Mouse (Mus musculus): ENCODE measurements around the gene Olfr286. TPM values are rescaled to one million over a fixed set of nuclear protein-coding genes. Genes with fewer than 3 reads are reported as not detected.
A peak's percentile ranks its signal among the peaks of the same experiment; 100 is the strongest.

The Olfr286 gene
- total and polyA plus RNA-seq, 2 experiments from 2014 or later, result 0.26 TPM; not detected in 1

DNA sequence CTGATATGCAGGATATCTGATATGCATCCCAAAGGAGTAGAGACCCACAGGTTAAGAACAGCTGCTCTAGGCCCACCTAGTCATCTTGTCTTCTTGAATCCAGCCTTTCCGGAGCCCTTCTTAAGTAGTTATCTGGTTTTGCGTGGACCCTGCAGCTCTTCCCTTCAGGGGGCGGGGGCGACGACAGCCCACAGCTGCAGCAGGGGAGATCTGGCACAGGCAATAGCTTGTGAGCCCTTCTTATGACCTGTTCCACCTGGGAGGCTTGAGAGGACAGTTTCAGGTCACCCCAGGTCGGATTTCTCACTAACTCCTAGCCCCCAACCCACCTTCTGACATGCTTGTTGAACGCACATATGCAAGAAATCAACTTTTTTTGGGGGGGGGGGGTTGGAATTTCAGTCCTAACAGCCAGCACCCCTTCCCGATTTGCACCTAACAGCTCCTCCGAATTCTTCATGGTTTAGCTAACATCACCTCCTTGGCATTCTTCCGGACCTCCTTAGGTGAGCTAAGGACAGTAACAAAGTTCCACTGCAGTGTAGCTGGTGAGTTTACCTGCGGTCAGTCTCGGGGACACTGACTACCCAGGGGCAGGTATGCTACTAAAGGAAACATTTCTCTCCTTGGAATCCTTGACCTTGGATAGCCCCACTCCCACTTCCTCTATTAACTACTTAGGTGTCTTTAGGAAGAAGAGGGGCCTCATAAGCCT, 52.2 kb downstream of the Olfr286 start:
- DNase-seq (ENCODE audit: low spot score) (no peak), ATAC-seq (no peak)
- Histone ChIP-seq H3K27ac (no peak overlapping the region), H3K9ac (replicated peaks; ENCODE audit: low read length) (no peak overlapping the region), H3K36me3 (ENCODE audit: insufficient read depth, low read length) (no peaks in the 10 kb centered on the region), H3K9me3 (ENCODE audit: low read length) (no peaks in the 10 kb centered on the region), H3K4me2 (ENCODE audit: low read depth, low read length) (peak overlapping the region; percentile 64; the same call in 1 of the 2 replicates), H3K27me3 (ENCODE audit: insufficient read depth, low read length) (no peaks in the 10 kb centered on the region), H3K4me3 (ENCODE audit: low read length) (no peak overlapping the region), H3K4me1 (ENCODE audit: insufficient read depth, low read length) (no peaks in the 10 kb centered on the region)
- whole genome bisulfite sequencing, result 72% methylated on average over 12 of the region's 12 CpGs
- TF ChIP-seq CTCF (IDR thresholded peaks at IDR 0.05; ENCODE audit: low read depth), result no peak

- Histone ChIP-seq H3K4me1 (ENCODE audit: insufficient read depth, low read length) (no peaks in the 10 kb centered on the region), H3K9ac (replicated peaks; ENCODE audit: low read length) (peak overlapping the region; percentile 55), H3K27me3 (ENCODE audit: insufficient read depth, low read length) (no peaks in the 10 kb centered on the region), H3K27ac (peak overlapping the region; percentile 75), H3K4me2 (ENCODE audit: low read depth, low read length) (peak overlapping the region; percentile 64), H3K4me3 (ENCODE audit: low read length) (peak overlapping the region; percentile 52), H3K9me3 (ENCODE audit: low read length) (no peaks in the 10 kb centered on the region), H3K36me3 (ENCODE audit: insufficient read depth, low read length) (no peaks in the 10 kb centered on the region)
- TF ChIP-seq CTCF (IDR thresholded peaks at IDR 0.05; ENCODE audit: low read depth), result peak; percentile 89
- ATAC-seq (peak; percentile 99), DNase-seq (ENCODE audit: low spot score) (peak; percentile 95)
- whole genome bisulfite sequencing, result under 1% methylated on average over 30 of the region's 30 CpGs
Observed at GRCm38 (mm10) chr15:98181132-98181711, 53.0 kb downstream of the Olfr286 start.

DNA sequence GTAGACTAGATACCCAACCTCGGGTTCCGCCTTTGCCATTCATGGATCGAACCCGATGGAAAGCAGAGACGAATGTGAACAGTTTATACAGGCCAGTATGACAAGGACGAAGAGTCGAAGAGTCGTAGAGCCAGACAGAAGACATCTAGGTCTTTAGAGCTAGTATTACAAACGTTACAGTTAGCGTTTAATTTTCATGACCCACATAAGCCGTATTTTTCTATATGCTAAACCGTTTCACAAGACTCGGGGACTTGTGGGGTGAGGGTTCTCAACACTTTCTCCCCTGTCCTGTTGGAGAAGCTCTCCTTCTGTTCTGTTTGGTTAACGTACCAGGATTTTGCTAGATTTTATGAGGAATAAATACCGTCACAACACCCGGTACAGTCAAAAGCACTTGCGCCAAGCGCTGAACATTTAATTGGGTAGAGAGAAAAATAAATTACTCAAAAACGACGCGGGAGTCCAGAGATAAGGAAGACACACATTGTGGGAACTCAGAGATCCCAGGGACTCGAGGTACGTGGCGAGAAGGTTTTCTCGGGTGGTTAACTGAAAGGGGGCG, 53.6 kb downstream of the Olfr286 start:
- H3K4me3 ChIP-seq (ENCODE audit: low read length), result peak overlapping the region; percentile 52
- H3K9me3 ChIP-seq (ENCODE audit: low read length), result no peaks in the 10 kb centered on the region
- peak overlapping the region; percentile 64 for H3K4me2 ChIP-seq (ENCODE audit: low read depth, low read length)
- no peaks in the 10 kb centered on the region for H3K27me3 ChIP-seq (ENCODE audit: insufficient read depth, low read length)
- ATAC-seq (no peak), DNase-seq (ENCODE audit: low spot score) (no peak)
- peak overlapping the region; percentile 75 for H3K27ac ChIP-seq
- H3K36me3 ChIP-seq (ENCODE audit: insufficient read depth, low read length), result no peaks in the 10 kb centered on the region
- WGBS, result 3% methylated on average over 26 of the region's 26 CpGs
- TF ChIP-seq CTCF (IDR thresholded peaks at IDR 0.05; ENCODE audit: low read depth), result no peak
- no peaks in the 10 kb centered on the region for H3K4me1 ChIP-seq (ENCODE audit: insufficient read depth, low read length)
- peak overlapping the region; percentile 55 for H3K9ac ChIP-seq (replicated peaks; ENCODE audit: low read length)

DNA sequence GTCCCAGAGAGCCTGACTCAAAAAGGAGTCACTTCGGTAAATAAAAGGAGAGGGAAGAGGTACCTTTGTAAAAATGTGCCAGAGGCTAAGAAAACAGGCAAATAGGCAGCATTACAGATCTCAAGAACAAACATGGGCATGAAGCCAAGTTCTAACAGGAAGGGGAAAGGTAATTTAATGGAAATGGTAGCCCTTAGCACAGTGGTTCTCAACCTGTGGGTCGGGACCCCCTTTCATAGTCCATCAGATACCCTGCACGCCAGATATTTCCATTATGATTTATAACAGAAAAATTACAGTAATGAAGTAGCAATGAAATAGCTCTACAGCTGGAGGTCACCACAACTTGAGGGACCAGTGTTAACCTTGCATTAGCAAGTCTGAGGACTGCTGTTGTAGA, 56.9 kb downstream of the Olfr286 start:
- WGBS, result 69% methylated on average over 3 of the region's 3 CpGs
- Histone ChIP-seq H3K27ac (no peak overlapping the region), H3K27me3 (ENCODE audit: insufficient read depth, low read length) (no peaks in the 10 kb centered on the region)

More for the DNA sequence above, 56.9 kb downstream of the Olfr286 start:
- no peak overlapping the region for H3K4me2 ChIP-seq (ENCODE audit: low read depth, low read length)
- no peak for ATAC-seq
- no peaks in the 10 kb centered on the region for H3K36me3 ChIP-seq (ENCODE audit: insufficient read depth, low read length)
- H3K9ac ChIP-seq (replicated peaks; ENCODE audit: low read length), result no peak overlapping the region
- H3K4me3 ChIP-seq (ENCODE audit: low read length), result no peak overlapping the region
- no peak for DNase-seq (ENCODE audit: low spot score)
- TF ChIP-seq CTCF (IDR thresholded peaks at IDR 0.05; ENCODE audit: low read depth), result no peak
- H3K9me3 ChIP-seq (ENCODE audit: low read length), result no peaks in the 10 kb centered on the region
- H3K4me1 ChIP-seq (ENCODE audit: insufficient read depth, low read length), result 0 out of 2 replicates have a peak, but pooled peaks cover 2% of the 10 kb centered on the region

Other genes with a start within 250 kb of the Olfr286 start
- 19.3 and 28.9 TPM in 2 replicates for gene Col2a1, start 229.8 kb downstream of the Olfr286 start, total RNA-seq (2014; rRNA removed)
- 7.4 and 8.1 TPM in 2 replicates for gene Col2a1, start 229.8 kb downstream of the Olfr286 start, polyA plus RNA-seq (2015; fragmentation: Nextera tagmentation; extraction: Ambion mirVana)
- gene Pfkm, start 141.9 kb downstream of the Olfr286 start, total RNA-seq (2014; rRNA removed), result 97.3 and 102 TPM in 2 replicates
- gene Pfkm, start 141.9 kb downstream of the Olfr286 start, polyA plus RNA-seq (2015; fragmentation: Nextera tagmentation; extraction: Ambion mirVana), result 91.5 and 94.0 TPM in 2 replicates
- 12.7 and 15.0 TPM in 2 replicates for gene Senp1, start 140.7 kb downstream of the Olfr286 start, total RNA-seq (2014; rRNA removed)
- 12.5 TPM in 2 replicates for gene Senp1, start 140.7 kb downstream of the Olfr286 start, polyA plus RNA-seq (2015; fragmentation: Nextera tagmentation; extraction: Ambion mirVana)
- gene Asb8, start 68.8 kb downstream of the Olfr286 start, total RNA-seq (2014; rRNA removed), result 53.3 and 71.5 TPM in 2 replicates
- 52.3 and 55.9 TPM in 2 replicates for gene Asb8, start 68.8 kb downstream of the Olfr286 start, polyA plus RNA-seq (2015; fragmentation: Nextera tagmentation; extraction: Ambion mirVana)
- gene Ccdc184, start 67.3 kb downstream of the Olfr286 start, total RNA-seq (2014; rRNA removed), result 107 and 116 TPM in 2 replicates
- gene Ccdc184, start 67.3 kb downstream of the Olfr286 start, polyA plus RNA-seq (2015; fragmentation: Nextera tagmentation; extraction: Ambion mirVana), result 90.4 and 98.0 TPM in 2 replicates
- gene Olfr288, start 38.9 kb downstream of the Olfr286 start, total RNA-seq (2014; rRNA removed), result not detected in 2 replicates
- not detected in 2 replicates for gene Olfr288, start 38.9 kb downstream of the Olfr286 start, polyA plus RNA-seq (2015; fragmentation: Nextera tagmentation; extraction: Ambion mirVana)
- gene Gm44579, start 13.5 kb downstream of the Olfr286 start, total RNA-seq (2014; rRNA removed), result not detected in 2 replicates
- gene Gm44579, start 13.5 kb downstream of the Olfr286 start, polyA plus RNA-seq (2015; fragmentation: Nextera tagmentation; extraction: Ambion mirVana), result 0.08 and 0.28 TPM in 2 replicates
- 2.0 and 5.4 TPM in 2 replicates for gene Olfr287, start 13.4 kb downstream of the Olfr286 start, total RNA-seq (2014; rRNA removed)
- 2.0 and 2.3 TPM in 2 replicates for gene Olfr287, start 13.4 kb downstream of the Olfr286 start, polyA plus RNA-seq (2015; fragmentation: Nextera tagmentation; extraction: Ambion mirVana)
- not detected in 2 replicates for gene H1fnt, start 22.8 kb upstream of the Olfr286 start, total RNA-seq (2014; rRNA removed)
- not detected in 2 replicates for gene H1fnt, start 22.8 kb upstream of the Olfr286 start, polyA plus RNA-seq (2015; fragmentation: Nextera tagmentation; extraction: Ambion mirVana)
- gene Zfp641, start 61.7 kb upstream of the Olfr286 start, total RNA-seq (2014; rRNA removed), result 11.2 and 15.1 TPM in 2 replicates
- 7.3 and 9.0 TPM in 2 replicates for gene Zfp641, start 61.7 kb upstream of the Olfr286 start, polyA plus RNA-seq (2015; fragmentation: Nextera tagmentation; extraction: Ambion mirVana)
- gene Olfr285, start 82.9 kb upstream of the Olfr286 start, total RNA-seq (2014; rRNA removed), result not detected in 2 replicates
- not detected in 2 replicates for gene Olfr285, start 82.9 kb upstream of the Olfr286 start, polyA plus RNA-seq (2015; fragmentation: Nextera tagmentation; extraction: Ambion mirVana)
- not detected in 2 replicates for gene Olfr284, start 106.5 kb upstream of the Olfr286 start, total RNA-seq (2014; rRNA removed)
- gene Olfr284, start 106.5 kb upstream of the Olfr286 start, polyA plus RNA-seq (2015; fragmentation: Nextera tagmentation; extraction: Ambion mirVana), result not detected in 2 replicates
- not detected in 2 replicates for gene Olfr283, start 146.5 kb upstream of the Olfr286 start, total RNA-seq (2014; rRNA removed)
- gene Olfr283, start 146.5 kb upstream of the Olfr286 start, polyA plus RNA-seq (2015; fragmentation: Nextera tagmentation; extraction: Ambion mirVana), result not detected in 2 replicates
- gene Olfr282, start 196.8 kb upstream of the Olfr286 start, total RNA-seq (2014; rRNA removed), result not detected in 2 replicates
- not detected in 2 replicates for gene Olfr282, start 196.8 kb upstream of the Olfr286 start, polyA plus RNA-seq (2015; fragmentation: Nextera tagmentation; extraction: Ambion mirVana)
- not detected in 2 replicates for gene Olfr281, start 218.1 kb upstream of the Olfr286 start, total RNA-seq (2014; rRNA removed)
- gene Olfr281, start 218.1 kb upstream of the Olfr286 start, polyA plus RNA-seq (2015; fragmentation: Nextera tagmentation; extraction: Ambion mirVana), result not detected in 2 replicates
- gene OR5BS1P, start 235.4 kb upstream of the Olfr286 start, total RNA-seq (2014; rRNA removed), result not detected in 2 replicates
- not detected in 2 replicates for gene OR5BS1P, start 235.4 kb upstream of the Olfr286 start, polyA plus RNA-seq (2015; fragmentation: Nextera tagmentation; extraction: Ambion mirVana)
- not detected in 2 replicates for gene Lalba, start 248.3 kb upstream of the Olfr286 start, total RNA-seq (2014; rRNA removed)
- gene Lalba, start 248.3 kb upstream of the Olfr286 start, polyA plus RNA-seq (2015; fragmentation: Nextera tagmentation; extraction: Ambion mirVana), result not detected in 2 replicates